Mouse (Mus musculus): Measurements from ENCODE around the gene C2cd2. TPM values are rescaled to one million over a fixed set of nuclear protein-coding genes. Genes with fewer than 3 reads are reported as not detected.

The C2cd2 gene
- 10 to 100 TPM; 13.9 to 18.7 TPM for total RNA-seq (2023)

GRCm38 (mm10) chr16:97962151-97962948, at the start of gene C2cd2, which contains the start of gene Zbtb21:
TSS of gene C2cd2 (minus strand) at chr16:97962598.
TSS of gene Zbtb21 (minus strand) at chr16:97962622.

DNA sequence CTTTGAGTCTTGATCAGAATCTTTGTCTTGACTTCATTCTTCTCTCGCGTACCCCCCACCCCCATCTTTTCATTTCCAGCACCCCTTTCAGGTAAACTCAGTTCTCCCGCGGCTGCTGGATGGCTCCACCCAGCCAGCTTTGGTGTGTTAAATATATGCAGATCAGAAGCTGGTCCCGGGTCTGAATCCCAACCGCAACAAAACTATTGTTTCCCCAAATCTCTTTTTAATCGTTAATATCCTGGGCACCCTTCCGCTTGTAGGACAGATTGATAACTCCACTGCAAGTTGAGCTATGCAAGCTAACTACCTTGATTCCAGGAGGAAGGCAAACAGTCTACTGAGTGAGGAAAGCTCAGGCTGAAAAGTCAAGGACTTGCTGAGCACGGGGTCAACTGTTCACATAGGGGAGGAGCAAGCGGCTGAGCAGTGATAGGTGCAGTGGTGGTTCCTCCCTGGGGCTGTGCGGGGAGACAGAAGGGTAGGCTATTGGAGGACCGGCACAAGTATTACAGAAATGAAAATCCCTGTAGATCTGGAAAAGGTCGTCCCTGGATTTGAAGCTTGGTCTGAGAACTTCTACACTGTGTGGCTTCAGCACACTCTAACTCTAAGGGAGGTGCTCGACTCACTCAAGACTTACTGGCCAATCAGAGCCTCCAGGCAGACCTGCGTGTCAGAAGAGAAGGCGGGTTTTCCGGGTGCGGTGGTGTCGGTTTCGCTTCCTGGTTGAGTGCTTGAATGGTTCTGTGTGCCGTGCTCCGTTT, 34.4 kb upstream of the C2cd2 start, which contains the start of gene B230307C23Rik:
B230307C23Rik (plus strand) TSS at position 700 of the 767 bp plus-strand sequence.

GRCm38 (mm10) chr16:97851741-97852319, 110.6 kb downstream of the C2cd2 start, which contains the start of gene Prdm15:
TSS of gene Prdm15 (minus strand) at chr16:97851850.

Other genes starting within 250 kb of the C2cd2 start
- not detected for gene Ripk4, start 198.8 kb downstream of the C2cd2 start, total RNA-seq (2023)
- 10 to 100 TPM; 11.2 to 16.3 TPM for gene Prdm15, start 110.7 kb downstream of the C2cd2 start, total RNA-seq (2023)
- 10 to 100 TPM; 36.5 to 43.3 TPM for gene Zbtb21, start within 50 bp of the C2cd2 start, total RNA-seq (2023)
- gene B230307C23Rik, start 34.7 kb upstream of the C2cd2 start, total RNA-seq (2023) = 10 to 100 TPM in 1 of 2 experiments, 1 to 10 TPM in 1; 8.3 to 14.0 TPM
- 1 to 10 TPM; 3.5 to 4.0 TPM for gene A630089N07Rik, start 119.9 kb upstream of the C2cd2 start, total RNA-seq (2023)